Mouse (Mus musculus) heart, postnatal 0 days (tissue): Measurements from ENCODE around the gene Adamtsl1.

ENCODE experiments used
- CTCF ChIP-seq: IDR thresholded peaks from 2 replicates; pipeline ENCODE4 v1.5.1; 2016; ENCODE audit warnings: antibody characterized with exemption, control low read depth, low read depth
- EP300 ChIP-seq: IDR thresholded peaks from 2 replicates; pipeline ENCODE4 v1.6.1; 2016; ENCODE audit warnings: antibody characterized with exemption, low read depth

GRCm38 (mm10) chr4:85837058-85837457, 323.1 kb downstream of the Adamtsl1 start:
- no peak for TF ChIP-seq CTCF
- TF ChIP-seq EP300: no peak
